Mouse (Mus musculus): ENCODE results near the gene Timm29.

- TF ChIP-seq CTCF (IDR thresholded peaks at IDR 0.05; ENCODE audit: extremely low read depth, insufficient read length, insufficient replicate concordance, low read depth, low read length) (no peak), POLR2A (IDR thresholded peaks at IDR 0.05; ENCODE audit: low read depth, low read length) (no peak)
Measured at GRCm38 (mm10) chr9:21587678-21588349, 4.7 kb upstream of the Timm29 start.

All from small intestine, adult 2 months (tissue).